Mouse (Mus musculus) lung, postnatal 25 days (tissue): ENCODE measurements around the gene Luzp2.
"Not testable (repeated sequence)": the region's sequence is repeated elsewhere in the genome, so short reads cannot be mapped to it uniquely, and the experiment has no call there.

Experiments
- DNase-seq: peaks from one replicate; pipeline ENCODE4 v3.0.0; 2022; ENCODE audit warnings: low spot score

The Luzp2 gene

GRCm38 (mm10) chr7:55009173-55009771 lies 174.0 kb downstream of the Luzp2 start:
- DNase-seq = no peak

- DNase-seq = not testable (repeated sequence)
These were observed 298.6 kb downstream of the Luzp2 start for GRCm38 (mm10) chr7:55133850-55134249.

- no peak for DNase-seq
These were observed 353.6 kb downstream of the Luzp2 start for GRCm38 (mm10) chr7:55188927-55189326.

GRCm38 (mm10) chr7:55189496-55189895 lies 354.2 kb downstream of the Luzp2 start:
- DNase-seq = no peak

- DNase-seq = no peak
These were observed 355.4 kb downstream of the Luzp2 start for GRCm38 (mm10) chr7:55190655-55191054.

GRCm38 (mm10) chr7:55198806-55199205 lies 363.5 kb downstream of the Luzp2 start:
- DNase-seq = no peak

GRCm38 (mm10) chr7:55222997-55223396 lies 387.7 kb downstream of the Luzp2 start:
- DNase-seq = no peak

GRCm38 (mm10) chr7:55229407-55229806 lies 394.1 kb downstream of the Luzp2 start:
- DNase-seq = no peak
